Mouse (Mus musculus) stomach, embryonic 14.5 days (tissue): ENCODE data around the gene Nat9. TPM values are rescaled to one million over a fixed set of nuclear protein-coding genes. Genes with fewer than 3 reads are reported as not detected.

ENCODE experiments used
- ATAC-seq: fragments of 200-750 bp; cut with Nextera tagmentation; 2 replicates; pipeline ENCODE4 v1.8.0; 2017; ENCODE audit warnings: low read depth, moderate TSS enrichment; ENCODE audit not compliant: insufficient number of reproducible peaks, insufficient read depth, low FRiP score
- H3K27ac ChIP-seq: fragments of 300-500 bp; sonication (generic); 2 replicates; pipeline ENCODE4 v1.5.1; 2014; ENCODE audit warnings: mild to moderate bottlenecking, low read length, moderate library complexity, mixed read lengths
- H3K27me3 ChIP-seq: fragments of 300-500 bp; sonication (generic); 2 replicates; pipeline ENCODE4 v1.6.1; 2014; ENCODE audit warnings: low read length, control low read depth, mixed read lengths; ENCODE audit not compliant: control insufficient read depth, insufficient read depth
- H3K36me3 ChIP-seq: fragments of 300-500 bp; sonication (generic); 2 replicates; pipeline ENCODE4 v1.6.1; 2014; ENCODE audit warnings: mild to moderate bottlenecking, control low read depth, low read length, moderate library complexity, mixed read lengths; ENCODE audit not compliant: control insufficient read depth, insufficient read depth
- H3K4me1 ChIP-seq: fragments of 300-500 bp; sonication (generic); 2 replicates; pipeline ENCODE4 v1.6.1; 2014; ENCODE audit warnings: low read length, control low read depth, mixed read lengths; ENCODE audit not compliant: control insufficient read depth, insufficient read depth
- H3K4me2 ChIP-seq: fragments of 300-500 bp; sonication (generic); replicated peaks from 2 replicates; pipeline ENCODE4 v1.6.1; 2014; ENCODE audit warnings: low read depth, low read length, control low read depth
- H3K4me3 ChIP-seq: fragments of 300-500 bp; sonication (generic); 2 replicates; pipeline ENCODE4 v1.5.1; 2014; ENCODE audit warnings: low read depth, low read length, control low read depth
- H3K9ac ChIP-seq: fragments of 300-500 bp; sonication (generic); replicated peaks from 2 replicates; pipeline ENCODE4 v1.6.1; 2014; ENCODE audit warnings: low read depth, mild to moderate bottlenecking, control low read depth, low read length, moderate library complexity, mixed read lengths
- H3K9me3 ChIP-seq: fragments of 300-500 bp; sonication (generic); 2 replicates; pipeline ENCODE4 v1.6.1; 2016; ENCODE audit warnings: low read depth, low read length, control low read depth; ENCODE audit not compliant: control insufficient read depth
- WGBS: fragments of 180-500 bp; shearing (Covaris S2); extraction: QIAGEN DNeasy Blood & Tissue Kit; methylation state at CpG from one replicate; pipeline ENCODE4 v1.1.7; 2014; 5-methylcytosine and 5-hydroxymethylcytosine counted together
- polyA plus RNA-seq: library from polyadenylated mRNA; unstranded; fragments of >200 nt; fragmentation: Nextera tagmentation; extraction: Ambion mirVana; gene quantifications from 2 replicates; pipeline ENCODE4 v1.2.1, GENCODE M21; 2014

The Nat9 gene
- polyA plus RNA-seq, 1 experiment from 2014 or later: 20.1 TPM

GRCm38 (mm10) chr11:115208776-115209732, 21.4 kb upstream of the Nat9 start:
- no peak overlapping the region for H3K4me3 ChIP-seq
- H3K27ac ChIP-seq: no peak overlapping the region
- WGBS: 76% methylated on average over 25 of the region's 25 CpGs
- H3K9me3 ChIP-seq: no peaks in the 10 kb centered on the region
- 0 out of 2 replicates have a peak, but pooled peaks cover 3% of the 10 kb centered on the region for H3K4me1 ChIP-seq
- no peak overlapping the region for H3K4me2 ChIP-seq
- no peaks in the 10 kb centered on the region; the same call in 1 of the 2 replicates for H3K36me3 ChIP-seq
- no peak overlapping the region for H3K9ac ChIP-seq
- no peaks in the 10 kb centered on the region for H3K27me3 ChIP-seq
- ATAC-seq: no peak

DNA sequence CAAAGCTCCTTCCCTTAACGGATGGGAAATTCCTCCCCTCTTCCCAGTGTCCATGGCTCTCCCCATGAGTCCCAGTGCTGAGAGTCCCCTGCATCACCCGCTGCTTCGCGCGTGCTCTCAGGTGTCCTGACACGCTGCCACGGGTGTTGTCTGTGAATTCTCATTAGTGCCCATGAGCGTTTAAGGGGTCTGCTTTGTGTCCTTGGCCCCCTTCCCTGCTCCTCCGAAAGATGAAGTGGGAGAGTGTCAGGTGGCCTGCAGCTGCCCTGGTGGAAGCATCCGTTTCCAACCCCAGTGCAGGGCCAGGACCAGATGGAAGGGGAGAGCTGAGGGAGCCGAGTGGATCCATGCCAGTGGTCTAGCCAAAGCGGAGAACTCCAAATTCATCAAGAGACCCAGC, 20.5 kb upstream of the Nat9 start:
- Histone ChIP-seq H3K4me3 (no peak overlapping the region), H3K27ac (no peak overlapping the region), H3K9ac (no peak overlapping the region), H3K4me1 (0 out of 2 replicates have a peak, but pooled peaks cover 3% of the 10 kb centered on the region), H3K9me3 (no peaks in the 10 kb centered on the region), H3K36me3 (no peaks in the 10 kb centered on the region; the same call in 1 of the 2 replicates), H3K4me2 (no peak overlapping the region), H3K27me3 (no peaks in the 10 kb centered on the region)
- 75% methylated on average over 12 of the region's 12 CpGs for WGBS
- no peak for ATAC-seq

- no peak for ATAC-seq
Measured at GRCm38 (mm10) chr11:115202756-115203155, 15.1 kb upstream of the Nat9 start.

GRCm38 (mm10) chr11:115202316-115202715, 14.7 kb upstream of the Nat9 start:
- Histone ChIP-seq H3K36me3 (no peaks in the 10 kb centered on the region), H3K4me1 (no peaks in the 10 kb centered on the region), H3K4me3 (no peak overlapping the region), H3K9ac (no peak overlapping the region), H3K27me3 (no peaks in the 10 kb centered on the region), H3K27ac (no peak overlapping the region), H3K4me2 (no peak overlapping the region), H3K9me3 (no peaks in the 10 kb centered on the region)
- WGBS: 13% methylated on average over 12 of the region's 12 CpGs
- peak; percentile 68; the same call in 1 of the 2 replicates for ATAC-seq

More at GRCm38 (mm10) chr11:115202756-115203155, 15.1 kb upstream of the Nat9 start:
- Histone ChIP-seq H3K9ac (no peak overlapping the region), H3K27me3 (no peaks in the 10 kb centered on the region), H3K36me3 (no peaks in the 10 kb centered on the region), H3K27ac (no peak overlapping the region), H3K9me3 (no peaks in the 10 kb centered on the region), H3K4me1 (no peaks in the 10 kb centered on the region), H3K4me3 (no peak overlapping the region), H3K4me2 (no peak overlapping the region)
- WGBS: 89% methylated on average over 9 of the region's 9 CpGs

DNA sequence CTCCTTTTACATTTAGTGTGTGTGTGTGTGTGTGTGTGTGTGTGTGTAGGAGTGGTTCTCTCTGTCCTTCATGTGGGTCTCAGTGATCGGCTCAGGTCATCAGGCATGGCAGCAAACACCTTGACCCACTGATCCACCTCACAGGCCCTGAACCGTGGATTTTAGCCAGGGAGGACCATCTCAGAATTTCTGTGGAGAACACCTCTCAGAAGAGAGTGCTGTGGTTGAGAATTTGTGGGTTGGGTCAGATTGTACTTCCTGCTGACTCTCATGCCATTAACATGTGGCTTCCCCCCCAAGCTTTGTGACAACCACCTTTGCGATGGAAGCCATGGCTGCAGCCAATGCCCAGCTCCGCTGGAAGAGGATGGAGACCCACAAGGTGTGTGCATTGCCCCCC, 12.9 kb upstream of the Nat9 start:
- Histone ChIP-seq H3K9me3 (no peaks in the 10 kb centered on the region), H3K9ac (no peak overlapping the region), H3K27ac (no peak overlapping the region), H3K4me1 (no peaks in the 10 kb centered on the region), H3K27me3 (no peaks in the 10 kb centered on the region), H3K4me3 (no peak overlapping the region), H3K36me3 (no peaks in the 10 kb centered on the region), H3K4me2 (no peak overlapping the region)
- ATAC-seq: no peak
- WGBS: 88% methylated on average over 4 of the region's 4 CpGs

DNA sequence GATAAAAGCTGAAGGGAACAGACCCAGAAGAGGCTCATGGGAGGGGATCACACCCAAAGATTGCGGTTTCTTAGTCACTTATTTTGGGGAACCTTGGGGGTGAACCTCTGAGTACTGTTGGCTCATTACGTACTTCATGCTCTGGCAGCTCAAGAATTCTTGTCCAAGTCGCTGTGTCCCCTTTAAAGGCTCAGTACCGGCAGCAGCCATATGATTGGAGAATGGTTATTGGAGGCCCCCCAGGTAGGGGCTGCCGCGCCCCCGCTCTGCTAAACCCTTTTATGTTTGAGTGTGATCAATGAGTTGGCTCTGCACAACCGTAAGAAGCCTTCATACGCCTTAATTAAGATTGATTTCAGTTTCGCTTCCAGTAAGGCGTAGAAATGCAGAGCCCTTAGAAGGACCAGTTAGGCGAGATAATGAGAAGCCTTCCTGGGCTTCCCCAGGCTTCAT, 11.3 kb upstream of the Nat9 start:
- Histone ChIP-seq H3K27ac (no peak overlapping the region), H3K4me2 (no peak overlapping the region), H3K9ac (no peak overlapping the region), H3K27me3 (no peaks in the 10 kb centered on the region), H3K4me3 (no peak overlapping the region), H3K9me3 (no peaks in the 10 kb centered on the region), H3K36me3 (no peaks in the 10 kb centered on the region), H3K4me1 (no peaks in the 10 kb centered on the region)
- no peak for ATAC-seq
- 37% methylated on average over 12 of the region's 12 CpGs for WGBS

- no peak for ATAC-seq
- Histone ChIP-seq H3K4me2 (no peak overlapping the region), H3K4me1 (no peaks in the 10 kb centered on the region), H3K4me3 (no peak overlapping the region), H3K9ac (no peak overlapping the region), H3K27ac (no peak overlapping the region), H3K36me3 (no peaks in the 10 kb centered on the region), H3K9me3 (no peaks in the 10 kb centered on the region), H3K27me3 (no peaks in the 10 kb centered on the region)
- 76% methylated on average over 8 of the region's 8 CpGs for WGBS
Measured at GRCm38 (mm10) chr11:115197558-115197957, 9.9 kb upstream of the Nat9 start.

- no peaks in the 10 kb centered on the region for H3K27me3 ChIP-seq
Measured at GRCm38 (mm10) chr11:115195933-115196332, 8.3 kb upstream of the Nat9 start.

More at GRCm38 (mm10) chr11:115195933-115196332, 8.3 kb upstream of the Nat9 start:
- H3K27ac ChIP-seq: no peak overlapping the region
- H3K4me1 ChIP-seq: no peaks in the 10 kb centered on the region
- no peaks in the 10 kb centered on the region for H3K36me3 ChIP-seq
- WGBS: 80% methylated on average over 5 of the region's 5 CpGs
- no peak overlapping the region for H3K9ac ChIP-seq
- H3K4me2 ChIP-seq: no peak overlapping the region
- no peak overlapping the region for H3K4me3 ChIP-seq
- ATAC-seq: no peak
- no peaks in the 10 kb centered on the region for H3K9me3 ChIP-seq
